Mouse (Mus musculus): ENCODE results near the gene Sgms1. TPM values are rescaled to one million over a fixed set of nuclear protein-coding genes. Genes with fewer than 3 reads are reported as not detected.
A peak's percentile ranks its signal among the peaks of the same experiment; 100 is the strongest.

Gene Sgms1
- polyA plus RNA-seq, 1 experiment from 2014 or later = 13.8 TPM

- H3K4me3 ChIP-seq (replicated peaks; ENCODE audit: low read depth, low read length) = no peak overlapping the region
- DNase-seq (no peak), ATAC-seq (ENCODE audit: low FRiP score, low TSS enrichment) (no peak)
- H3K27ac ChIP-seq (replicated peaks; ENCODE audit: low read depth, low read length) = no peak overlapping the region
- H3K9ac ChIP-seq (replicated peaks; ENCODE audit: low read length) = no peak overlapping the region
- no peaks in the 10 kb centered on the region for H3K4me1 ChIP-seq (ENCODE audit: control insufficient read depth, insufficient read depth, low read length)
- H3K4me2 ChIP-seq (ENCODE audit: low read length) = no peak overlapping the region
- H3K36me3 ChIP-seq (ENCODE audit: control insufficient read depth, insufficient read depth, low read length) = no peaks in the 10 kb centered on the region
- no peaks in the 10 kb centered on the region for H3K27me3 ChIP-seq (ENCODE audit: control insufficient read depth, insufficient read depth, low read length)
- no peaks in the 10 kb centered on the region for H3K9me3 ChIP-seq (ENCODE audit: control insufficient read depth, low read length)
- WGBS = 87% methylated on average over 2 of the region's 2 CpGs
These were observed 269.8 kb downstream of the Sgms1 start for GRCm38 (mm10) chr19:32119666-32120065.

GRCm38 (mm10) chr19:32118496-32118895, 271.0 kb downstream of the Sgms1 start:
- WGBS = 91% methylated on average over 3 of the region's 3 CpGs
- no peaks in the 10 kb centered on the region for H3K4me1 ChIP-seq (ENCODE audit: control insufficient read depth, insufficient read depth, low read length)
- DNase-seq = no peak
- H3K36me3 ChIP-seq (ENCODE audit: control insufficient read depth, insufficient read depth, low read length) = no peaks in the 10 kb centered on the region
- no peak overlapping the region for H3K4me3 ChIP-seq (replicated peaks; ENCODE audit: low read depth, low read length)
- no peak for ATAC-seq (ENCODE audit: low FRiP score, low TSS enrichment)
- no peaks in the 10 kb centered on the region for H3K9me3 ChIP-seq (ENCODE audit: control insufficient read depth, low read length)
- no peaks in the 10 kb centered on the region for H3K27me3 ChIP-seq (ENCODE audit: control insufficient read depth, insufficient read depth, low read length)
- no peak overlapping the region for H3K27ac ChIP-seq (replicated peaks; ENCODE audit: low read depth, low read length)
- no peak overlapping the region for H3K4me2 ChIP-seq (ENCODE audit: low read length)
- H3K9ac ChIP-seq (replicated peaks; ENCODE audit: low read length) = no peak overlapping the region

GRCm38 (mm10) chr19:32117484-32118018, 272.0 kb downstream of the Sgms1 start:
- ATAC-seq (ENCODE audit: low FRiP score, low TSS enrichment) (no peak), DNase-seq (no peak)
- WGBS = 81% methylated on average over 6 of the region's 6 CpGs
- Histone ChIP-seq H3K4me2 (ENCODE audit: low read length) (no peak overlapping the region), H3K27me3 (ENCODE audit: control insufficient read depth, insufficient read depth, low read length) (no peaks in the 10 kb centered on the region), H3K36me3 (ENCODE audit: control insufficient read depth, insufficient read depth, low read length) (no peaks in the 10 kb centered on the region), H3K9me3 (ENCODE audit: control insufficient read depth, low read length) (no peaks in the 10 kb centered on the region), H3K27ac (replicated peaks; ENCODE audit: low read depth, low read length) (no peak overlapping the region), H3K4me3 (replicated peaks; ENCODE audit: low read depth, low read length) (no peak overlapping the region), H3K9ac (replicated peaks; ENCODE audit: low read length) (no peak overlapping the region), H3K4me1 (ENCODE audit: control insufficient read depth, insufficient read depth, low read length) (no peaks in the 10 kb centered on the region)

GRCm38 (mm10) chr19:32111866-32112790, 277.4 kb downstream of the Sgms1 start:
- Histone ChIP-seq H3K4me3 (replicated peaks; ENCODE audit: low read depth, low read length) (no peak overlapping the region), H3K36me3 (ENCODE audit: control insufficient read depth, insufficient read depth, low read length) (no peaks in the 10 kb centered on the region), H3K4me2 (ENCODE audit: low read length) (no peak overlapping the region), H3K9ac (replicated peaks; ENCODE audit: low read length) (no peak overlapping the region), H3K27me3 (ENCODE audit: control insufficient read depth, insufficient read depth, low read length) (no peaks in the 10 kb centered on the region), H3K4me1 (ENCODE audit: control insufficient read depth, insufficient read depth, low read length) (no peaks in the 10 kb centered on the region), H3K9me3 (ENCODE audit: control insufficient read depth, low read length) (no peaks in the 10 kb centered on the region), H3K27ac (replicated peaks; ENCODE audit: low read depth, low read length) (no peak overlapping the region)
- DNase-seq (no peak), ATAC-seq (ENCODE audit: low FRiP score, low TSS enrichment) (no peak)
- WGBS = 91% methylated on average over 8 of the region's 8 CpGs

- peak; percentile 93 for ATAC-seq (ENCODE audit: low FRiP score, low TSS enrichment)
- Histone ChIP-seq H3K9ac (replicated peaks; ENCODE audit: low read length) (peak within 1 kb of the TSS; percentile 69), H3K4me2 (ENCODE audit: low read length) (peak within 1 kb of the TSS; percentile 68), H3K27me3 (ENCODE audit: control insufficient read depth, insufficient read depth, low read length) (no peaks in the 10 kb centered on the region), H3K36me3 (ENCODE audit: control insufficient read depth, insufficient read depth, low read length) (no peaks in the 10 kb centered on the region), H3K4me1 (ENCODE audit: control insufficient read depth, insufficient read depth, low read length) (no peaks in the 10 kb centered on the region), H3K4me3 (replicated peaks; ENCODE audit: low read depth, low read length) (peak within 1 kb of the TSS; percentile 48), H3K9me3 (ENCODE audit: control insufficient read depth, low read length) (no peaks in the 10 kb centered on the region), H3K27ac (replicated peaks; ENCODE audit: low read depth, low read length) (peak within 1 kb of the TSS; percentile 67; the same call in 1 of the 2 replicates)
- DNase-seq = peak; percentile 83
- under 1% methylated on average over 28 of the region's 28 CpGs for WGBS
These were observed 281.7 kb downstream of the Sgms1 start, which contains the start of gene Asah2 for GRCm38 (mm10) chr19:32107771-32108306. Gene Asah2 (minus strand): TSS chr19:32108211.

GRCm38 (mm10) chr19:32106750-32107149, 282.8 kb downstream of the Sgms1 start:
- Histone ChIP-seq H3K36me3 (ENCODE audit: control insufficient read depth, insufficient read depth, low read length) (no peaks in the 10 kb centered on the region), H3K4me3 (replicated peaks; ENCODE audit: low read depth, low read length) (no peak overlapping the region), H3K9ac (replicated peaks; ENCODE audit: low read length) (no peak overlapping the region), H3K27me3 (ENCODE audit: control insufficient read depth, insufficient read depth, low read length) (no peaks in the 10 kb centered on the region), H3K4me2 (ENCODE audit: low read length) (no peak overlapping the region), H3K27ac (replicated peaks; ENCODE audit: low read depth, low read length) (no peak overlapping the region), H3K4me1 (ENCODE audit: control insufficient read depth, insufficient read depth, low read length) (no peaks in the 10 kb centered on the region), H3K9me3 (ENCODE audit: control insufficient read depth, low read length) (no peaks in the 10 kb centered on the region)
- DNase-seq (no peak), ATAC-seq (ENCODE audit: low FRiP score, low TSS enrichment) (no peak)
- 97% methylated on average over 2 of the region's 2 CpGs for WGBS

GRCm38 (mm10) chr19:32104217-32104616, 285.3 kb downstream of the Sgms1 start:
- DNase-seq (no peak), ATAC-seq (ENCODE audit: low FRiP score, low TSS enrichment) (no peak)
- Histone ChIP-seq H3K27me3 (ENCODE audit: control insufficient read depth, insufficient read depth, low read length) (no peaks in the 10 kb centered on the region), H3K36me3 (ENCODE audit: control insufficient read depth, insufficient read depth, low read length) (no peaks in the 10 kb centered on the region), H3K9me3 (ENCODE audit: control insufficient read depth, low read length) (no peaks in the 10 kb centered on the region), H3K4me2 (ENCODE audit: low read length) (no peak overlapping the region), H3K27ac (replicated peaks; ENCODE audit: low read depth, low read length) (no peak overlapping the region), H3K4me3 (replicated peaks; ENCODE audit: low read depth, low read length) (no peak overlapping the region), H3K9ac (replicated peaks; ENCODE audit: low read length) (no peak overlapping the region), H3K4me1 (ENCODE audit: control insufficient read depth, insufficient read depth, low read length) (no peaks in the 10 kb centered on the region)
- 77% methylated on average over 4 of the region's 4 CpGs for WGBS

GRCm38 (mm10) chr19:32102976-32103300, 286.6 kb downstream of the Sgms1 start:
- no peaks in the 10 kb centered on the region for H3K9me3 ChIP-seq (ENCODE audit: control insufficient read depth, low read length)
- H3K4me1 ChIP-seq (ENCODE audit: control insufficient read depth, insufficient read depth, low read length) = no peaks in the 10 kb centered on the region
- peak overlapping the region; percentile 54 for H3K9ac ChIP-seq (replicated peaks; ENCODE audit: low read length)
- DNase-seq (no peak), ATAC-seq (ENCODE audit: low FRiP score, low TSS enrichment) (peak; percentile 56; the same call in 1 of the 2 replicates)
- 4% methylated on average over 9 of the region's 9 CpGs for WGBS
- peak overlapping the region; percentile 50 for H3K27ac ChIP-seq (replicated peaks; ENCODE audit: low read depth, low read length)
- H3K4me2 ChIP-seq (ENCODE audit: low read length) = peak overlapping the region; percentile 57
- peak overlapping the region; percentile 37 for H3K4me3 ChIP-seq (replicated peaks; ENCODE audit: low read depth, low read length)
- no peaks in the 10 kb centered on the region for H3K36me3 ChIP-seq (ENCODE audit: control insufficient read depth, insufficient read depth, low read length)
- no peaks in the 10 kb centered on the region for H3K27me3 ChIP-seq (ENCODE audit: control insufficient read depth, insufficient read depth, low read length)

Measured in midbrain, embryonic 14.5 days (tissue).